Mouse (Mus musculus) midbrain, embryonic 11.5 days (tissue): ENCODE results near the gene Blm. TPM values are rescaled to one million over a fixed set of nuclear protein-coding genes. Genes with fewer than 3 reads are reported as not detected.

ENCODE experiments used
- ATAC-seq: fragments of 200-750 bp; cut with Nextera tagmentation; 2 replicates; pipeline ENCODE4 v1.8.0; 2017; ENCODE audit warnings: moderate TSS enrichment, moderate library complexity; ENCODE audit not compliant: low FRiP score
- DNase-seq: peaks from one replicate; pipeline ENCODE4 v3.0.0; 2015; ENCODE audit warnings: low spot score; ENCODE audit errors: missing footprints
- H3K27ac ChIP-seq: fragments of 300-500 bp; sonication (generic); 2 replicates; pipeline ENCODE4 v1.5.1; 2014; ENCODE audit warnings: low read depth, low read length
- H3K27me3 ChIP-seq: fragments of 300-500 bp; sonication (generic); 2 replicates; pipeline ENCODE4 v1.6.1; 2014; ENCODE audit warnings: mild to moderate bottlenecking, low read length, moderate library complexity, mixed read lengths; ENCODE audit not compliant: control insufficient read depth, insufficient read depth
- H3K36me3 ChIP-seq: fragments of 300-500 bp; sonication (generic); 2 replicates; pipeline ENCODE4 v1.6.1; 2014; ENCODE audit warnings: mild to moderate bottlenecking, low read length, moderate library complexity, mixed read lengths; ENCODE audit not compliant: control insufficient read depth, insufficient read depth
- H3K4me1 ChIP-seq: fragments of 300-500 bp; sonication (generic); 2 replicates; pipeline ENCODE4 v1.6.1; 2014; ENCODE audit warnings: low read length; ENCODE audit not compliant: control insufficient read depth, insufficient read depth
- H3K4me2 ChIP-seq: fragments of 300-500 bp; sonication (generic); 2 replicates; pipeline ENCODE4 v1.6.1; 2014; ENCODE audit warnings: mild to moderate bottlenecking, moderate library complexity
- H3K4me3 ChIP-seq: fragments of 300-500 bp; sonication (generic); 2 replicates; pipeline ENCODE4 v1.5.1; 2014; ENCODE audit warnings: low read depth, low read length
- H3K9ac ChIP-seq: fragments of 300-500 bp; sonication (generic); 2 replicates; pipeline ENCODE4 v1.6.1; 2014; ENCODE audit warnings: low read length
- H3K9me3 ChIP-seq: fragments of 300-500 bp; sonication (generic); 2 replicates; pipeline ENCODE4 v1.6.1; 2016; ENCODE audit warnings: low read length; ENCODE audit not compliant: control insufficient read depth
- WGBS: fragments of 180-500 bp; shearing (Covaris S2); extraction: QIAGEN DNeasy Blood & Tissue Kit; methylation state at CpG from one replicate; pipeline ENCODE4 v1.1.7; 2014; 5-methylcytosine and 5-hydroxymethylcytosine counted together
- polyA plus RNA-seq: library from polyadenylated mRNA; unstranded; fragments of >200 nt; fragmentation: Nextera tagmentation; extraction: Ambion mirVana; gene quantifications from 2 replicates; pipeline ENCODE4 v1.2.1, GENCODE M21; 2014

Gene Blm
- polyA plus RNA-seq, 1 experiment from 2014 or later: 38.1 TPM

- Histone ChIP-seq H3K27me3 (no peaks in the 10 kb centered on the region), H3K9ac (no peak overlapping the region), H3K4me1 (no peaks in the 10 kb centered on the region), H3K27ac (no peak overlapping the region), H3K4me3 (no peak overlapping the region), H3K9me3 (no peaks in the 10 kb centered on the region), H3K4me2 (no peak overlapping the region), H3K36me3 (peaks cover 17% of the 10 kb centered on the region)
- 97% methylated on average over 3 of the region's 3 CpGs for WGBS
- no peak for ATAC-seq
- no peak for DNase-seq
Measured at GRCm38 (mm10) chr7:80504920-80505319, 30.0 kb downstream of the Blm start.

GRCm38 (mm10) chr7:80501006-80501405, 33.9 kb downstream of the Blm start:
- no peak for ATAC-seq
- H3K27ac ChIP-seq: no peak overlapping the region
- 96% methylated on average over 7 of the region's 7 CpGs for WGBS
- no peaks in the 10 kb centered on the region for H3K4me1 ChIP-seq
- no peak for DNase-seq
- H3K9ac ChIP-seq: no peak overlapping the region
- H3K4me3 ChIP-seq: no peak overlapping the region
- H3K36me3 ChIP-seq: peaks cover 13% of the 10 kb centered on the region
- no peak overlapping the region for H3K4me2 ChIP-seq
- no peaks in the 10 kb centered on the region for H3K27me3 ChIP-seq
- H3K9me3 ChIP-seq: no peaks in the 10 kb centered on the region

- ATAC-seq (no peak), DNase-seq (no peak)
- no peak overlapping the region for H3K4me2 ChIP-seq
- no peaks in the 10 kb centered on the region for H3K4me1 ChIP-seq
- no peaks in the 10 kb centered on the region for H3K27me3 ChIP-seq
- no peak overlapping the region for H3K4me3 ChIP-seq
- H3K9me3 ChIP-seq: no peaks in the 10 kb centered on the region
- H3K9ac ChIP-seq: no peak overlapping the region
- H3K36me3 ChIP-seq: peaks cover 11% of the 10 kb centered on the region
- H3K27ac ChIP-seq: no peak overlapping the region
Measured at GRCm38 (mm10) chr7:80500099-80500498, 34.8 kb downstream of the Blm start.

- ATAC-seq (no peak), DNase-seq (no peak)
- Histone ChIP-seq H3K4me3 (no peak overlapping the region), H3K9ac (no peak overlapping the region), H3K27ac (no peak overlapping the region), H3K9me3 (no peaks in the 10 kb centered on the region), H3K36me3 (peaks cover 12% of the 10 kb centered on the region), H3K4me1 (no peaks in the 10 kb centered on the region), H3K4me2 (no peak overlapping the region), H3K27me3 (no peaks in the 10 kb centered on the region)
- WGBS: 91% methylated on average over 9 of the region's 9 CpGs
Measured at GRCm38 (mm10) chr7:80499190-80499962, 35.5 kb downstream of the Blm start.

- no peaks in the 10 kb centered on the region for H3K9me3 ChIP-seq
- H3K27ac ChIP-seq: no peak overlapping the region
- DNase-seq (peak; percentile 47), ATAC-seq (no peak)
- H3K4me3 ChIP-seq: no peak overlapping the region
- no peaks in the 10 kb centered on the region for H3K4me1 ChIP-seq
- no peak overlapping the region for H3K9ac ChIP-seq
- H3K27me3 ChIP-seq: no peaks in the 10 kb centered on the region
- 0 out of 2 replicates have a peak, but pooled peaks cover 2% of the 10 kb centered on the region for H3K36me3 ChIP-seq
- 91% methylated on average over 3 of the region's 3 CpGs for WGBS
- H3K4me2 ChIP-seq: no peak overlapping the region
Measured at GRCm38 (mm10) chr7:80496656-80497055, 38.3 kb downstream of the Blm start.

- no peaks in the 10 kb centered on the region for H3K9me3 ChIP-seq
- no peaks in the 10 kb centered on the region for H3K27me3 ChIP-seq
- ATAC-seq (no peak), DNase-seq (peak; percentile 6)
- no peaks in the 10 kb centered on the region for H3K4me1 ChIP-seq
- H3K36me3 ChIP-seq: 0 out of 2 replicates have a peak, but pooled peaks cover 2% of the 10 kb centered on the region
- no peak overlapping the region for H3K9ac ChIP-seq
- no peak overlapping the region for H3K4me2 ChIP-seq
- 92% methylated on average over 6 of the region's 6 CpGs for WGBS
- no peak overlapping the region for H3K27ac ChIP-seq
- no peak overlapping the region for H3K4me3 ChIP-seq
Measured at GRCm38 (mm10) chr7:80495210-80495609, 39.7 kb downstream of the Blm start.

GRCm38 (mm10) chr7:80491995-80492394, 42.9 kb downstream of the Blm start:
- Histone ChIP-seq H3K9me3 (no peaks in the 10 kb centered on the region), H3K4me1 (no peaks in the 10 kb centered on the region), H3K27me3 (no peaks in the 10 kb centered on the region), H3K4me2 (no peak overlapping the region), H3K27ac (no peak overlapping the region), H3K9ac (no peak overlapping the region), H3K4me3 (no peak overlapping the region), H3K36me3 (0 out of 2 replicates have a peak, but pooled peaks cover 2% of the 10 kb centered on the region)
- DNase-seq (peak; percentile 44), ATAC-seq (no peak)
- WGBS: 96% methylated on average over 3 of the region's 3 CpGs

- Histone ChIP-seq H3K9ac (no peak overlapping the region), H3K36me3 (0 out of 2 replicates have a peak, but pooled peaks cover 2% of the 10 kb centered on the region), H3K4me2 (no peak overlapping the region), H3K4me1 (no peaks in the 10 kb centered on the region), H3K27me3 (no peaks in the 10 kb centered on the region), H3K27ac (no peak overlapping the region), H3K4me3 (no peak overlapping the region), H3K9me3 (no peaks in the 10 kb centered on the region)
- ATAC-seq: no peak
- WGBS: 90% methylated on average over 3 of the region's 3 CpGs
- DNase-seq: peak; percentile 67
Measured at GRCm38 (mm10) chr7:80491086-80491485, 43.8 kb downstream of the Blm start.

- no peak for ATAC-seq
- Histone ChIP-seq H3K9me3 (no peaks in the 10 kb centered on the region), H3K9ac (no peak overlapping the region), H3K36me3 (0 out of 2 replicates have a peak, but pooled peaks cover 2% of the 10 kb centered on the region), H3K4me2 (no peak overlapping the region), H3K4me1 (no peaks in the 10 kb centered on the region), H3K4me3 (no peak overlapping the region), H3K27me3 (no peaks in the 10 kb centered on the region), H3K27ac (no peak overlapping the region)
- peak; percentile 61 for DNase-seq
- WGBS: 99% methylated on average over 2 of the region's 2 CpGs
Measured at GRCm38 (mm10) chr7:80490351-80490750, 44.6 kb downstream of the Blm start.
